Mouse (Mus musculus): ENCODE results near the gene Naf1. TPM values are rescaled to one million over a fixed set of nuclear protein-coding genes. Genes with fewer than 3 reads are reported as not detected.

Naf1 gene
- 1 to 10 TPM; 4.3 to 5.3 TPM for total RNA-seq (2023)

DNA sequence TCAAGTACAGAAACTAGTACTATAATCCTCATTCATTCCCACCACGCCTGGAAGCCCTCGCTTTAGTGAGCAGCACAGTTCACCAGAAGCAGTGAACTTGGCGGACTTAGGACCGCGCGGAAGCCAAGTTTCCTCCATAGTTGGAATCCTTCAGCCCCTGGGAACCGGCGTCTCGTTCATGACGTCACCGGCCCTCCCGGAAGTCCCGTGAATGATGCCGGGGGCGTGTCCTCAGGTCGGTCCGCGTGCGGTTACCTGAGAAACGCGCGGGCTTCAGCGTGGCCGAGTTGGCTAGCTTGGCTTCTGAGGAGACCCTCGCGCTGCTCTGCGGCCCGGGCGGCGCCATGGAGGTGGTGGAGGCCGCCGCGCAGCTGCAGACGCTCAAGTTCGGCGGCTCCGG, at the start of gene Naf1:
Naf1 (plus strand) TSS at position 195 of the 400 bp plus-strand sequence.

Other genes with a start within 250 kb of the Naf1 start
- gene Npy5r, start 172.1 kb upstream of the Naf1 start, total RNA-seq (2023): not detected
- not detected for gene Npy1r, start 163.0 kb upstream of the Naf1 start, total RNA-seq (2023)